Mouse (Mus musculus): ENCODE data around the gene Runx1.
A peak's percentile ranks its signal among the peaks of the same experiment; 100 is the strongest.

The Runx1 gene

DNA sequence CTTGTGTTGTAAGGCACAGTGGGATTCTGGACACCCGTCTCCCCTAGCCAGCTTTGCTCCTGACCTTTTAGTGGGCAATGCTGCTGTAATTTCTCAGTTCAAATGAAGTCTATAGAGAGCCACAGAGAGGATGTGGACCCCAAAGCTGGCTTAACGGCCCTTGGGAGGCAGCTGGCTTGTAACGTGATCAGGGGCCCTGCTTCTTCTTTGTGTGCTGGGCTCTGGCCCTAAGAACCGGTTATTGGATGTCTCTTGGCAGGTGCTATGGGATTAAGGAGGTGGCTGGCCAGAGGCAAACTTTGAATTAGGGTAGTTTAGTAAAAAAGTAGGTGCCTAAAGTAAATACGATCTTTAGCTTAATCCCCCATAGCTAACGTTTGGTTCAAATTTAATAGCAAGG, 31.8 kb downstream of the Runx1 start:
- DNase-seq (ENCODE audit: low read depth, low spot score): no peak

DNA sequence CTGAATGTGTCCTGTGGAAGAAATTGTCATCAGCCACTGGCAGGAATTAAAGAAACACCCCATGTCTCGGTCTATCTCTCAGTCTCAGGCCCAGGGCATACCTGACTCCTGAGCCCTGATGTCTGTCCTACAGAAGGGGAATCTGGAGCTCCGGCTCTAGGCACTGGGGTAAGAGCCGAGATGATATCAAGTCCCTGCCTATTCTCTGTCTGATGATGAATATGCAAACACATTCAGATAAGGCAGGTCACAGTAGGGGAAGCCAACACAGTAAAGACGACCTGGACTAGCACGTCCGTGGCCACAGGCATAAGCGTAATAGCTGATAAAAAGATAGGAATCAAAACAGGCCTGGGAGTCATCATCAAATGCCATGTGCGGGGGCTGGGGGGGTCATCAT, 32.2 kb downstream of the Runx1 start:
- no peak for DNase-seq (ENCODE audit: low read depth, low spot score)

DNA sequence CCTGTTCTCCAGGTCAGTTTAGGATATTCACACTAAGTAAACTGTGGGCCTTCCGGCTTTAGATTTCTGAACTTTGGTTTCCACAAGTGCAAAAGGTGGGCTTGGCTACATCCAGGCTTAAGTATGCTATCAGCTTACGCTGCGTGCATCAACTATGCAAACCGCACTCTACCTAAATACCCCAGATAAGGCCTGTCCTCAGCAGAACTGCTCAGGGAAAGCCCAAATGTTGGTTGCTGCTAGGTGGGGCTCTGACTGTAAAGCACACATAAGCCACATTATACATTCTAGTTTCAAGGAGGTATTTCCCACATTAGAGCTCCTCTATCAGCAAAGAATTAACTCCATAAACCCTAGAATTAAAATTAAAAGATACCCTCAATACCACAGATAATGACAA, 33.0 kb downstream of the Runx1 start:
- DNase-seq (ENCODE audit: low read depth, low spot score): no peak

DNA sequence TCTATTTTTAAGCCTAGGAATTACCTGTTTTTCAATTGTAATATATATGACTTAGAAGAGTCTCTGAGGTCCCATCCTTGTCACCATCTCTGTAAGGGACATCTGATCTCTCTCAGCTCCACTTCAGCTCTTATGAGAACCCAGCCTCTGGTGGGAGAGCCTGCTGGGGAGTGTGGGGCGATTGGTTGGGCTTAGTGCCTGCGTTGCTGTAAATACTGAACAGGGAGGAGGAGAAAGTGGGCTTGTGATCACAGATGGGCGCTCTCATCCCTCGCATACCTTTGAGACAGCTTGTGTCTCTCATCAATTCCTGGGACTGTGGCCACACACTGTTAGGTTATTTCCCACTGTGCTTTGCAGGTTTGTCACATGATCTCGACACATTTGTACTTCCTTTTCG, 35.3 kb downstream of the Runx1 start:
- no peak for DNase-seq (ENCODE audit: low read depth, low spot score)

DNA sequence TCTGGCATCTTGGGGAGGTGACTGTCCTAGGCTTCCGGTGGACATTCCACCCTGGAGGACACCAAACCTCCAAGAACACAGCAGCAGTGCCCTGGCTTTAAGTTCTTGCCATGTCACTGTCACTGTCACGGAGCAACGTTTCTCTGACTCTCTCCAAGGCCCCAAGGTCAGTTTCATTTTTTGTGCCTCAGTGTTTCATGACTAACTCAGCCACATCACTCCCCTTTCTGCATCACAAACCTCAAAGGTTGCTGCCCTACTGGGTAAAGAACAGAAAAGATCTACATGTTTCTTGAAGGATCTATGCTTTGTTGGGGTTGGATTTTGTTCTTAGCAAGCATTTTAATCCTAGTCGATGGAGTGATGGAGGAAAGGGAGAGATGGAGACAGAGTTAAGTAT, 36.1 kb downstream of the Runx1 start:
- DNase-seq (ENCODE audit: low read depth, low spot score): no peak

DNA sequence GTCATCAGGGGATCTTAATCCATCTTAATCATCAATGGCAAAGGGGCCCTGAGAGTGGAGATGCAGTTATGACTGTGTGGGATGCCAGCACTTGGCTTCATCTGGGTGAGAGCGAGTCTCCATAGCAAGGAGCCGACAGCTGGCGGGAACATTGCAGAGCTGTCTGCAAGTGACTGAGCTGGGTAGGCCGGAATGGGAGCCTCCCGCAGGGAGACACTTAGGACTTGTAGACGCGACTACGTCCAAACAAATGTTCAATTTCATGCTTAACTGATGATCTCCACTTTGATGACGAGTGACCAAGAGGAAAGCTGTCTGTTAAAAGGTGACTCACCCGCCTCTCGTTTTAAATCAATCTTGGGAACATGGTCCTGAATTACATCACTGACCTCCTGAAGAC, 37.5 kb downstream of the Runx1 start:
- peak; percentile 46 for DNase-seq (ENCODE audit: low read depth, low spot score)

DNA sequence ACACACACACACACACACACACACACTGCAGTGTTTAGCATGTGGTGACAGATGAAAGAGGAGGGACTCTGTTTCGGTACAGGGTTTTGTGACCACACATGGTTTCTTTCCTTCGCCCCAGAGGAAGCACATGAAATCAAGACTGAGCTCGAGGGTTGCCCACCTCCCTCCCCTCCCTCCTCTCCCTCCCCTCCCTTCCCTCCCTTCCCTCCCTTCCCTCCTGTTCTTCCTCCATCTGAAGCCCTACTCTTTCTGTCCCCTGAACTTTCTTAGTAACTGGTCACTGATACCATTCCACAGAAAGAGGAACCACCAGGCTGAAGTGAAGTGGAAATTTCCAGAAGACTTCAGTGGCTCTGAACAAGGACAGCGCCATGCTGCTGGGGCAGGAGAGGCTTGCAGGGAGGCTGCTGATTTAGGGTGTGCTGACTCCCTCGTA, 39.0 kb downstream of the Runx1 start:
- DNase-seq (ENCODE audit: low read depth, low spot score): no peak

DNA sequence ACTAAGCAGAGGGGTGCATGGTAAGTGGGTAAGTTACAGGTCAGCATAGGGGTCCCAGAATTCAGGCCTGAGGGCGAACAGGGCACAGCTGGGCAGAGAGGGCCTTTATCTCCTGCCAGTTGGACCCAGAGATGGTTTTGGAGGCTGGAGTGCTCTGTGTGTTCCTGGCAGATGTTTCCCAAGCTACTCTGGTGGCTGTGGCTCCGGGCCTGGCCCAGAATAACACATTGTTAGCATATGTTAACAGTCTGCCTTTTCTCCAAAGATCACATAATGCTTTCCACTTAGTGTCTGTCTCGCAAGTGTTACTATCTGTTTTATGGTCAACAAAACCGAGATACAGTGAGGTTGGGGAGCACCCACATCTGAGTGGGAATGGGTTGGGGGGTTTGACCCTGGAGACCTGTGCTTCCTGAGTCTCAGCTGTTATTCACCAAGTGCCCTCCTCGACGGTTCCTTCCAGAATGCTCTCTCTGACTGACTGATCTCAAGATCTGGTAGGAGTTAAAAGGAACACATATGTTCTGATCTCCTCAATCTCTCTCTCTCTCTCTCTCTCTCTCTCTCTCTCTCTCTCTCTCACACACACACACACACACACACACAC, 39.6 kb downstream of the Runx1 start:
- DNase-seq (ENCODE audit: low read depth, low spot score): no peak

DNA sequence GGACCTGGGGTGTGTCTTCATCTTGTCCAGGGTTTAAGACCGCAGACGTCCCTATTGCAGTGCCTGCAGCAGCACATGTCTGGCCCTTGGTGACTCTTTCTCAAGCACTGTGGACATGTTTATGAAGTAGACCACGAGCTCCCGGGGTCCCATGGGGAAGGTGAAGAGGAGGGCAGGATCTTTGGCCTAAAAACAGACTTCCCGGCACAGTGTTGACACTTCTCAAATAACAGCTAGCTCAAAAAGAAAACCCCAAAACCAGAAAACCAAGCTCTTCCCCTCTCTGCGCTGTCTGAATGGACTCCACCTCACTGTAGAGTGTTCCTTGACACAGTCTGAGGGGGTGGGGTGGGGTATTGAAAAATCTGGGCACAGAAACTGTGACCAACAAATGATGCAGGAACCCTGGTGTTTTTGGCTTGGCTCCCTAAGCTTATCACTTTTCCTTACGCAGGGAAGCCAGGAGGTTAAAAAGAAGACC, 42.3 kb downstream of the Runx1 start:
- no peak for DNase-seq (ENCODE audit: low read depth, low spot score)

DNA sequence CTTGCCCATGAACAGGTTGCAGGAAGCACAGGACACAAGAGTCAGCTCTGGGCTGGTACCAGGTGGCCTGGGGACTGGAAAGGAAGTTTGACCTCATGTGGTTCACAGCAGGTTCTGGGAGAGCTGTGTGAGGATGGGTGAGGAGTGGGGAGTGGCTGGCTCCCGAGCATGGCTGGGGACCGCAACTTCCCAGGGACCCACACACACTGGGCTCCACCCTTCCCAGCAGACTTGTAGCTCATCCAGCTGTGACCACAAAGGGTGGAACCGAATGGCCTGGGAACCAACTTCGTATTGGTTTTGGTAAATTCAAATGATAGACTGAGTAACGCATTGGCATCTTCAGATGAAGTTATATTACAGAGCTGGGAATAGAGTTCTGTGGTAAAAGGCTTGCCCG, 43.5 kb downstream of the Runx1 start:
- no peak for DNase-seq (ENCODE audit: low read depth, low spot score)

DNA sequence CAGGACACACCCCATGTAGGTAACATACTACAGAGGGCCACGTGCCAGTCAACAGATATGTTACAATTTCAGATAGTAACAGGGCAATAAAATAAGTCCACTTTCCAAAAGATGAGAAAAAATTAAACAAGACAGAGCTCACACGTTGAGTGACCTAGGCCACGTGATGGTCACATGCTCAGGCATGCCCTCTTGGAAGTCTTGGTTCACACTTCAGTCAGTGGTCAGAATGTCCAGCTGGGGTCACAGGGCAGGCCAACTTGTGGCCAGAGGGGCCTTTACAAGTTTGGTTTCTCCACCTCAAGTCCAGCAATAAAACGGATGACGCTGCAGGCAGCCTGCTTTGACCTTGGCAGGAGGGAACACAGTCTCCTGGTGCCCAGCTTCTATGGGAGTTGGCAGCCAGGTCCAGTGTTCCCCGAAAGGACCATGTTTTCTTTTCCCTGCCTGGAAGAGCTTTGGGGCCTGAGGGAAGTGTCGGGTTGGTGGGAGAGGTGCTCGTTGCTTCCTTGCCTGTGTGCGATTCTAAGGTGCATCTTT, 46.0 kb downstream of the Runx1 start:
- no peak for DNase-seq (ENCODE audit: low read depth, low spot score)

DNA sequence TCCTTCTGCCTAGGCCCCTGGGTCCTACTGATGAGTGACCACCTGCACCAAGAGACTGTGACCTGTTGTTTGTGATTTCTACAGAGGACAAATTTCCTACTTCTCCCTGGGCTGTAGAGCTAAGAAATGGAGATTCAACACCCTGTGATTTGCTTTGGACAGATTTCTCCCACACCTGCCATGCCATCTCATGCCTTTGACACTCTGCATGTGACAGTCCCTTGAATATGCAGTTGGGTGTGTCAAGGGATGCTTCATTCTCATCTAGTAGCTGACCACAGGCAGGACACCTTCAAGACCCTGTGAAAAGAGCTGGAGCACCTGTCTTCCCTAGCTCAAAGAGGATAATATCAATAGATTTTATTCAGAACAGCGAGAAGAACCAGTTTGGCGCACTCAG, 46.8 kb downstream of the Runx1 start:
- DNase-seq (ENCODE audit: low read depth, low spot score): no peak

DNA sequence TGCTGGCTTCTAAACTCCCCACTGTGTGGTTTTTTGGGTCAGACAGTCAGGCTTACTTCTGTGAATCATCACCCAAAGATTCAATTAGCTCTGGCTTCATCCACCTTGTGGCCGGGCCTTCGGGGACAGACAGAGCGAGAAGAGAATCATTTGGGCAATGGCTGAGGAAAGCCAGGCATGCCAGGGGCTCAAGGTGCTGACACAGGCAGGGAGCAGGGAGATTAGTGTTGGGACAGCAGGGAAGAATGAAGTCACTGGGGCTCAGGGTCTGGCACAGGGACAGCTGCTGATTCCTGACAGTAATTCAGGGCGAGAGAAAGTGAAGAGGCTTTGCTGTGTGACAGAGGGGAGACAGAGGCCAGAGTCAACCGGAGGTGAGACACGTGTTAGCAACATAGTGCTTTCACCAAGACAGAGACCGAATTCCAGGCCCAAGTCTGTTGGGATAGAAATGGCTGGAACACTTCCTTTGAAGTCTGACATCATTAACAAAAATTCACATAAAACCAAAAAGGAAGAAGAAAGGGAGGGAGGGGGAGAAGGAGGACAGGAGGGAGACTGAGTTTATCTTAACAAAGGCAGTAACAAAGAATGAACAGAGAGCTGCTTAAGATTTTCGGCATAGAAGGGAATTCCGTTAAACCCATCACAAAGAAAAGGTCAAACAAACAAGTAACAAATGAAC, 47.7 kb downstream of the Runx1 start:
- no peak for DNase-seq (ENCODE audit: low read depth, low spot score)

DNA sequence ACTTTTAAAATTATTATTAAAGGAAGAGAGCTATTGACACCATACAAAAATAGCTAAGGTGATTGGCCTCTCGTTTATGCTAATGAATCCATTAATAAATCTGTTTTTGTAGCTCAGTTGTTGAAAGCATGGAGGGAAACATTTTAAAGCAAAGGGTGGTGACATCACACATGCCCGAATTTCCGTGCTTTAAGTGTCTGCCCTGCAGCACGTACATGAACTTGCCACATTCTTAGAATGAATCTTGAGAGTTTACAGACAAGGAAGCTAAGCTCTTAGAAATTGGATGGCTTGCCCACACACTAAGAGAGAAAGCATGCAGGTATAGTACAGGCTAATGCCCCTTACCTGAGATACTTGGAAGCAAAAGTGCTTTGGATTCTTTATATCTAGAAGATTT, 58.1 kb downstream of the Runx1 start:
- no peak for DNase-seq (ENCODE audit: low read depth, low spot score)

DNA sequence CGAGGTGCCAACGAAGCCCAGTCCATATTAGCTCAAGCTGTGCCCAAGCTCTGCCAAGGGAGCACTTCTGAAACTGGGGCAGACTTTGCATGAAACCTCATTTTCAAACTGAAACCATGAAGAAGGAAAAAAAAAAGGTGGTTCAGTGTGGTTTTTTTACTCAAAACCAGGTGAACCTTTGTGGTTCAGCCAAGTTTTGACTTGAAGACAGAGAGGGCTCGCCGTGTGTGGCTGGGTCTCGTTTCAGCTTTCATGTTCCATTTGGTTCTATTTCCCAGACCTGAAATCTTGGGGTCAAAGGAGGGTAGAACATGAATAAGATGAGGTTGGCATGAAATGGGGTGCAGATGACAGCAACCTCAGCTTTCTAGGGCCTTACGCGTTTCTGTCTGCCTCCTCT, 58.5 kb downstream of the Runx1 start:
- DNase-seq (ENCODE audit: low read depth, low spot score): no peak

DNA sequence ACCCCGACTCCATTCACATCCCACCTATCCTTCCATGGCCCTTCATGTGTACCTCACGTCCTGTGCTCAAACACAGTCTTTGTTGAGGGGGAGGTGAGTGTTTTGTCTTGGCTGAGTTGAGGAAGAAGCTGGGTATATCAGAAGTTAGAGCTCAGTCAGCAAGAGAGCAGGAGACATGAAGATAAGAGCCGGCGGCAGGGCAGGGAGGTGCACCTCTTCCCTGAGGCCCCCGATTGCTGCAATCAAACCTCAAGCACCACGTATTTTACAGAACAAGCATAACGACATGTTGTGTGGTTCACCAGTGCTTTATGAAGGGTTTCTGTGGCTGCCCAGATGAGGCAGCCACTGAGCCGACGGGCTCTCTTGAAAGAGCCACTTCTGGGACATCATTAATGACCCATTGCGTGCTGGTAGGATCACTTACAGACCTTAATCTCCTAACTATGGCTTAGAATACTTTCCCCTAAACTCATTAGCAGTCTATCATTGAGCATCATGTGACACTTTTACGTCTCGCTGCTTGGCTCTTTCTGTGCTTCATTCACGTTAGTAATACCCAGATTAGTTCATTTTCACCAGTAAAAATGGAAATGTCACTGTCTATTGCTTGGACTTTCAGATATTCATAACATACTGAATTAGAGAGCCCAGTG, 61.1 kb downstream of the Runx1 start:
- DNase-seq (ENCODE audit: low read depth, low spot score): no peak

DNA sequence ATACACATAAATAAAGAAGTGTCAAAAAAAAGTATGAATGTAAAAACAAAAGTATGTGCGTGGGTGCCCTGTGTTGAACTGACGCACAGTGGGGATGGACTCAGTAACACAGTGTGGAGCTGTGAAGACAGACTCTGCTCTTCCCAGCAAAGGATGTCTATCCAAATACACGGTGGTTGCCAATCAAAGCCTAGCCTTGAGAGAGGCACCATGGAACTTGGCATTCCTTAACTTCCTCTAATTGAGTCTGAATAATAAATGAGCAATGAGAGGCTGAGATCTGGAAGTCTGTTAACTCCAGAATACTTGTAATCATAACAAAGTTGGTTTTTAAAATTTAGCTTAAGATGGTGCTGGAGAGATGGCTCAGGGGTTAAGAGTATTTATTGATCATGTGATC, 62.3 kb downstream of the Runx1 start:
- no peak for DNase-seq (ENCODE audit: low read depth, low spot score)

DNA sequence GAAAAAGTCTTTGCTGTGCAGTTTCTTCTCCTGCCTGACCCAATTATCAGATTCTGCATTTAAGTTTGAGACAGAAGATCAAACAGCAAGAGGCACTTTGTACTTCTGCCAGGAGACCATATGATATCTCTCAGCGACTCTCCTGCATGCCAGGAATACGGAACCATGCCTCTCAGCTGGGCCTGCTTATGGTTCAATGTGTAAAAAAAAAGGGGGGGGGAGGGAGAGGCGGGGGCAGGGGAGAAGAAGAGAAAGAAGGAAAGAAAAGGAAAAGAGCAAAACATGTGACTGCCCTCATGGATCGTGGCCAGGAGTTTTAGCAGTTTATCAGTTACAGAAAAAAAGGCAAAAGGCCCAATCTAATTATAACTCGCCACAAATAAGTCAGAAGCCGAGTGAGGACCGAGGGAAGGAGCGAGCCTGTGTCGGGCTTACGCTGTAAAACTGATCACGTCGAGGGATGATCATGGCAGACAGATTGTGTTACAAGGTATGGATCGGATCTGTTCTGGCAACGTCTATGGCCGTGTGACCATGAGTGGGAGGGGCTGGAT, 63.9 kb downstream of the Runx1 start:
- DNase-seq (ENCODE audit: low read depth, low spot score): peak; percentile 86

DNA sequence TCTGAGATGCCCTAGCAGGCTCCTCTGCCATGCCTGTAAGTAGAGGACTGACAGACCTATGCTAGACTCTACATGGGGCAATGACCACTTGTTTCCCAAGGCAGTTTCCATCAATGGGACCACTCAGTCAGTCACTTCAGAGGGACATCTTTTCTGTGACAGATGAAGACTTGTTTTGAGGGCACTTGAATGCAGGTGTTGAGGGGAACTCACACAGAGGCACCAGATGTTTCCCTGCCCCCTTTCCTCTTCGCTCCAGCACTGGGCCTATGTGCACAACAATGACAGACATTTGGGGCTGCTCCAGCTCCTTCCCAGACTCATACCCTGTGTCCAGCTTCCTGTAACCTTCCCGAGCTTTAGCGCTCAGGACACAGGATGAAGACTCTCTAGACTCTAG, 65.9 kb downstream of the Runx1 start:
- no peak for DNase-seq (ENCODE audit: low read depth, low spot score)

DNA sequence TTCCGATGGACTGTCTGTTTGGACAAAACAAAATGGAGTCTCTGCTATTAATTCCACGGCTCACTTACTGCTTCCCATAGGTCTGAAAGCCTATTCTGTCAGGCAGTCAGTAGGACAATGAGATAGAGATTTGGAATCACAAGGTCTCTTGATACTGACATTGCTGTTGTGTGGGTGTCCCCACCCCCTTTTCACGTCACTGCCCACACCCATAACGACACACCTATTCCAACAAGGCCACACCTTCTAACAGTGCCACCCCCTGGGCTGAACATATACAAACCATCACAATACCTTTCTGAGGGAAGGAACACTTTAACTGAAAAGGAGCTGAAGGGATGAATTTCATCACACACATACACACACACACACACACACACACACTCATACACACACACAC, 68.4 kb downstream of the Runx1 start:
- DNase-seq (ENCODE audit: low read depth, low spot score): no peak

DNA sequence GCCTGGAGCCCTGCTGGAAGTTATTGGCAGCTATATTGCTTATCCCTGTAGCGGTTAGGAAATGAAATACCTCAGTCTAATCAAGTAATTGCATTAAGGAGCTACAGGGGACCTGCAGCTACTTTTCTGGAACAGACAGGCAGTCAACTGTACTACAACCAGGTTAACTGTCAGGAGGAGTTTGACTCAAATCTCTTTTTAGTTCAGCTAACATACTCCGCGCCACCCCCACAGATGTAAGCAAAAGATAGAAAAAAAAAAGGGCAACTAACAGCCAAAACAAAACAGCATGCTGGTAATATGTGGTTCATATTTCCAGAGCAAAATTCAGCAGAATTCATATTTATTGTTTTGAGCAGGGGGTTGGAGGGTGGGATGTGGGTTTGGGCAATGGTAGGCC, 72.0 kb downstream of the Runx1 start:
- no peak for DNase-seq (ENCODE audit: low read depth, low spot score)

DNA sequence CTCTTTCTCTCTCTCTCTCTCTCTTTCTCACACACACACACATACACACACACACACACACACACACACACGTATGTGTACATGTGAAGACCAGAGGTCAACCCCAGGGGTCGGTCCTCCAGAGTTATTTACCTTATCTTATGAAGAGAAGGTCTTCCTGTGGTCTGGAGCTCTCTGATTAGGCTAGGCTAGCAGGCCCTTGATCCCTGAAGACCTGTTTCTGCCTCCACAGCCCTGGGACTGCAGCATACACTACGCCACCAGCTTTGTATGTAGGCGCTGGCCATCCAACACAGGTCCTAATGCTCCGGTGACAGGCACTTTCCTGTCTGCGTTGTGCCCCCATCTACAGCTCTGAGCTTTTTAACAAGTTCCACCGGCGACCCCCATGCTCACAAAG, 72.8 kb downstream of the Runx1 start:
- no peak for DNase-seq (ENCODE audit: low read depth, low spot score)

DNA sequence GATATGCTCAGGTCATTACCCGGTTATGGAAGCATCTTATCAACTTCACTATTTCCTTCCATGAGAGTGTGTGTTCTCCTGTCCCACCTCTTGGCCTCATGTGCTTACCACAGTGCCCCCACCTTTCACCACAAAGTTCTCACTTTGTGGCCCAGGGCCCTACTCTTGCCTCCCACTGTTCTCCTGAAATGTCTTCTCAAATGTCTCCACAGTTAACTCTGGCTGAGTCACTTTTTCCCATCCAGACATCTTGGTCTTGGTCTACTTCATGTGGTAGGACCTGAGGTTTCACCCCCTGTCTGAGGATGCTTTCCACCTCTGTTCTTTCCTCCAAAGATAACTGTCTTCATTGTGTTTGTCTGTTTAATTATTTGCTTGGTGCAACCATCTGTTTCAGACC, 77.7 kb downstream of the Runx1 start:
- DNase-seq (ENCODE audit: low read depth, low spot score): no peak

Data from brain, adult 2 months (tissue).